Mouse (Mus musculus): ENCODE measurements around the gene Heatr5a. TPM values are rescaled to one million over a fixed set of nuclear protein-coding genes. Genes with fewer than 3 reads are reported as not detected.

Gene Heatr5a
- polyA plus RNA-seq, 1 experiment from 2014 or later, result 5.8 TPM

- H3K9me3 ChIP-seq (replicated peaks), result no peaks in the 10 kb centered on the region
- WGBS, result 20% methylated on average over 7 of the region's 7 CpGs
- ATAC-seq (ENCODE audit: low FRiP score), result no peak
- H3K4me2 ChIP-seq, result peak overlapping the region; percentile 61
- H3K27me3 ChIP-seq (replicated peaks), result no peaks in the 10 kb centered on the region
- H3K36me3 ChIP-seq, result no peaks in the 10 kb centered on the region
- H3K4me3 ChIP-seq (replicated peaks), result peak overlapping the region; percentile 80
- H3K4me1 ChIP-seq, result peaks cover 14% of the 10 kb centered on the region
- no peak overlapping the region for H3K27ac ChIP-seq (replicated peaks)
- H3K9ac ChIP-seq (replicated peaks), result peak overlapping the region; percentile 76; the same call in 1 of the 2 replicates
These were observed 1.2 kb downstream of the Heatr5a start for GRCm38 (mm10) chr12:51969876-51970275.

- peaks cover 16% of the 10 kb centered on the region for H3K4me1 ChIP-seq
These were observed 2.0 kb downstream of the Heatr5a start for GRCm38 (mm10) chr12:51969092-51969491.

GRCm38 (mm10) chr12:51967915-51968595, 3.1 kb downstream of the Heatr5a start:
- H3K27ac ChIP-seq (replicated peaks), result no peak overlapping the region
- no peak overlapping the region for H3K9ac ChIP-seq (replicated peaks)
- 79% methylated on average over 9 of the region's 9 CpGs for WGBS
- H3K9me3 ChIP-seq (replicated peaks), result no peaks in the 10 kb centered on the region
- H3K4me1 ChIP-seq, result peaks cover 19% of the 10 kb centered on the region
- ATAC-seq (ENCODE audit: low FRiP score), result no peak
- H3K27me3 ChIP-seq (replicated peaks), result no peaks in the 10 kb centered on the region
- no peak overlapping the region for H3K4me2 ChIP-seq
- no peaks in the 10 kb centered on the region for H3K36me3 ChIP-seq
- no peak overlapping the region for H3K4me3 ChIP-seq (replicated peaks)

More at GRCm38 (mm10) chr12:51969092-51969491, 2.0 kb downstream of the Heatr5a start:
- Histone ChIP-seq H3K4me3 (replicated peaks) (no peak overlapping the region), H3K9ac (replicated peaks) (no peak overlapping the region), H3K4me2 (no peak overlapping the region; the same call in 1 of the 2 replicates), H3K27ac (replicated peaks) (no peak overlapping the region), H3K9me3 (replicated peaks) (no peaks in the 10 kb centered on the region), H3K36me3 (no peaks in the 10 kb centered on the region), H3K27me3 (replicated peaks) (no peaks in the 10 kb centered on the region)
- no peak for ATAC-seq (ENCODE audit: low FRiP score)
- 74% methylated on average over 2 of the region's 2 CpGs for WGBS

GRCm38 (mm10) chr12:51957626-51958025, 13.5 kb downstream of the Heatr5a start:
- no peaks in the 10 kb centered on the region for H3K27me3 ChIP-seq (replicated peaks)
- ATAC-seq (ENCODE audit: low FRiP score), result no peak
- H3K4me1 ChIP-seq, result no peaks in the 10 kb centered on the region
- H3K9ac ChIP-seq (replicated peaks), result no peak overlapping the region
- H3K4me3 ChIP-seq (replicated peaks), result no peak overlapping the region
- H3K9me3 ChIP-seq (replicated peaks), result no peaks in the 10 kb centered on the region
- no peak overlapping the region for H3K27ac ChIP-seq (replicated peaks)
- no peak overlapping the region for H3K4me2 ChIP-seq
- 82% methylated on average over 6 of the region's 6 CpGs for WGBS
- H3K36me3 ChIP-seq, result peaks cover 25% of the 10 kb centered on the region

GRCm38 (mm10) chr12:51952309-51952708, 18.8 kb downstream of the Heatr5a start:
- Histone ChIP-seq H3K4me3 (replicated peaks) (no peak overlapping the region), H3K9me3 (replicated peaks) (no peaks in the 10 kb centered on the region), H3K27ac (replicated peaks) (no peak overlapping the region), H3K4me1 (no peaks in the 10 kb centered on the region), H3K4me2 (no peak overlapping the region), H3K27me3 (replicated peaks) (no peaks in the 10 kb centered on the region), H3K36me3 (peaks cover 57% of the 10 kb centered on the region), H3K9ac (replicated peaks) (no peak overlapping the region)
- WGBS, result 87% methylated on average over 10 of the region's 10 CpGs
- no peak for ATAC-seq (ENCODE audit: low FRiP score)

GRCm38 (mm10) chr12:51947498-51947945, 23.6 kb downstream of the Heatr5a start:
- Histone ChIP-seq H3K4me2 (no peak overlapping the region), H3K4me3 (replicated peaks) (no peak overlapping the region), H3K27ac (replicated peaks) (no peak overlapping the region), H3K27me3 (replicated peaks) (no peaks in the 10 kb centered on the region), H3K4me1 (no peaks in the 10 kb centered on the region), H3K9ac (replicated peaks) (no peak overlapping the region), H3K9me3 (replicated peaks) (no peaks in the 10 kb centered on the region), H3K36me3 (peaks cover 53% of the 10 kb centered on the region)
- 82% methylated on average over 10 of the region's 10 CpGs for WGBS
- no peak for ATAC-seq (ENCODE audit: low FRiP score)

- Histone ChIP-seq H3K4me3 (replicated peaks) (no peak overlapping the region), H3K27me3 (replicated peaks) (no peaks in the 10 kb centered on the region), H3K27ac (replicated peaks) (no peak overlapping the region), H3K9ac (replicated peaks) (no peak overlapping the region), H3K36me3 (peaks cover 38% of the 10 kb centered on the region), H3K4me1 (no peaks in the 10 kb centered on the region), H3K4me2 (no peak overlapping the region), H3K9me3 (replicated peaks) (no peaks in the 10 kb centered on the region)
- WGBS, result 40% methylated on average over 9 of the region's 9 CpGs
- no peak for ATAC-seq (ENCODE audit: low FRiP score)
These were observed 25.8 kb downstream of the Heatr5a start for GRCm38 (mm10) chr12:51945331-51945730.

- no peak for ATAC-seq (ENCODE audit: low FRiP score)
- Histone ChIP-seq H3K4me3 (replicated peaks) (no peak overlapping the region), H3K9me3 (replicated peaks) (no peaks in the 10 kb centered on the region), H3K4me2 (no peak overlapping the region), H3K4me1 (no peaks in the 10 kb centered on the region), H3K36me3 (peaks cover 20% of the 10 kb centered on the region), H3K9ac (replicated peaks) (no peak overlapping the region), H3K27ac (replicated peaks) (no peak overlapping the region), H3K27me3 (replicated peaks) (no peaks in the 10 kb centered on the region)
- WGBS, result 79% methylated on average over 4 of the region's 4 CpGs
These were observed 31.3 kb downstream of the Heatr5a start for GRCm38 (mm10) chr12:51939848-51940247.

- Histone ChIP-seq H3K4me3 (replicated peaks) (no peak overlapping the region), H3K36me3 (peaks cover 20% of the 10 kb centered on the region), H3K9ac (replicated peaks) (no peak overlapping the region), H3K27ac (replicated peaks) (no peak overlapping the region), H3K9me3 (replicated peaks) (no peaks in the 10 kb centered on the region), H3K4me2 (no peak overlapping the region), H3K4me1 (no peaks in the 10 kb centered on the region), H3K27me3 (replicated peaks) (no peaks in the 10 kb centered on the region)
- no peak for ATAC-seq (ENCODE audit: low FRiP score)
- 76% methylated on average over 6 of the region's 6 CpGs for WGBS
These were observed 33.2 kb downstream of the Heatr5a start for GRCm38 (mm10) chr12:51937938-51938337.

GRCm38 (mm10) chr12:51929630-51930029, 41.5 kb downstream of the Heatr5a start:
- Histone ChIP-seq H3K36me3 (peaks cover 12% of the 10 kb centered on the region; the same call in 1 of the 2 replicates), H3K27me3 (replicated peaks) (no peaks in the 10 kb centered on the region), H3K9ac (replicated peaks) (no peak overlapping the region), H3K4me3 (replicated peaks) (no peak overlapping the region), H3K4me1 (no peaks in the 10 kb centered on the region), H3K4me2 (no peak overlapping the region), H3K27ac (replicated peaks) (no peak overlapping the region), H3K9me3 (replicated peaks) (no peaks in the 10 kb centered on the region)
- no peak for ATAC-seq (ENCODE audit: low FRiP score)
- 96% methylated on average over 2 of the region's 2 CpGs for WGBS

GRCm38 (mm10) chr12:51917191-51917590, 53.9 kb downstream of the Heatr5a start:
- no peaks in the 10 kb centered on the region for H3K27me3 ChIP-seq (replicated peaks)
- 83% methylated on average over 2 of the region's 2 CpGs for WGBS
- peaks cover 37% of the 10 kb centered on the region for H3K36me3 ChIP-seq

GRCm38 (mm10) chr12:51914903-51915670, 56.0 kb downstream of the Heatr5a start:
- no peak overlapping the region for H3K4me3 ChIP-seq (replicated peaks)
- no peaks in the 10 kb centered on the region for H3K4me1 ChIP-seq
- no peaks in the 10 kb centered on the region for H3K9me3 ChIP-seq (replicated peaks)
- WGBS, result 96% methylated on average over 12 of the region's 12 CpGs
- no peaks in the 10 kb centered on the region for H3K27me3 ChIP-seq (replicated peaks)
- peaks cover 31% of the 10 kb centered on the region for H3K36me3 ChIP-seq
- no peak overlapping the region for H3K4me2 ChIP-seq
- no peak overlapping the region for H3K9ac ChIP-seq (replicated peaks)
- no peak overlapping the region for H3K27ac ChIP-seq (replicated peaks)
- no peak for ATAC-seq (ENCODE audit: low FRiP score)

More at GRCm38 (mm10) chr12:51917191-51917590, 53.9 kb downstream of the Heatr5a start:
- no peaks in the 10 kb centered on the region for H3K4me1 ChIP-seq
- no peak for ATAC-seq (ENCODE audit: low FRiP score)
- H3K27ac ChIP-seq (replicated peaks), result no peak overlapping the region
- H3K9ac ChIP-seq (replicated peaks), result no peak overlapping the region
- H3K4me3 ChIP-seq (replicated peaks), result no peak overlapping the region
- no peak overlapping the region for H3K4me2 ChIP-seq
- H3K9me3 ChIP-seq (replicated peaks), result no peaks in the 10 kb centered on the region
